Mouse (Mus musculus) retina, adult 2 months (tissue): ENCODE results near the gene Crmp1.

Source experiments
- DNase-seq: peaks from one replicate; pipeline ENCODE4 v3.0.0-alpha.2; 2012; ENCODE audit warnings: low read depth, low spot score

Crmp1 gene

GRCm38 (mm10) chr5:37296717-37297116 is 55.0 kb downstream of the Crmp1 start:
- no peak for DNase-seq

GRCm38 (mm10) chr5:37298370-37298769 is 56.6 kb downstream of the Crmp1 start:
- peak; percentile 8 for DNase-seq

GRCm38 (mm10) chr5:37310026-37310425 is 68.3 kb downstream of the Crmp1 start:
- no peak for DNase-seq

GRCm38 (mm10) chr5:37312980-37313722 is 71.4 kb downstream of the Crmp1 start:
- no peak for DNase-seq

- DNase-seq = no peak
Observed at GRCm38 (mm10) chr5:37318715-37319114, 77.0 kb downstream of the Crmp1 start.

- no peak for DNase-seq
Observed at GRCm38 (mm10) chr5:37320174-37320573, 78.4 kb downstream of the Crmp1 start.

- DNase-seq = no peak
Observed at GRCm38 (mm10) chr5:37320761-37321160, 79.0 kb downstream of the Crmp1 start.

DNA sequence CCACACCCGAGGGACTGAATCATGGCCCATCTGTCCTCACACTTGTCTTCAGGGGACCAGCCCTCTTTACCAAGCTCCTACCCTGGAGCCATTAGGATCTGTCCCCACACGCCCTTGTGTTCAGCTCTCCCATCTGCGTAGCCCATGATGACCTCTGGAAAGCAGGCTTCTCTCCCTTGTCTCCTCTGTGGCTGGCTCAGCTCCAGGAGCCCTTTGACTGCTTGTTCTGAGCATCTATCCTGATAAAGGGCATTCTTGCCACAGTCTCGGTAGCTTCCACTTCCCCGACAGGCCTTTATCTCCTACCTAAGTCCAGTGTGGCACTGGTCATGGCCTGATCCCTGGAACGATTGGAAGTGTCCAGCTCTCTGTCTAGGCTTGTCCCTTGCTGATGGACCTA is 84.9 kb downstream of the Crmp1 start:
- DNase-seq = no peak

DNA sequence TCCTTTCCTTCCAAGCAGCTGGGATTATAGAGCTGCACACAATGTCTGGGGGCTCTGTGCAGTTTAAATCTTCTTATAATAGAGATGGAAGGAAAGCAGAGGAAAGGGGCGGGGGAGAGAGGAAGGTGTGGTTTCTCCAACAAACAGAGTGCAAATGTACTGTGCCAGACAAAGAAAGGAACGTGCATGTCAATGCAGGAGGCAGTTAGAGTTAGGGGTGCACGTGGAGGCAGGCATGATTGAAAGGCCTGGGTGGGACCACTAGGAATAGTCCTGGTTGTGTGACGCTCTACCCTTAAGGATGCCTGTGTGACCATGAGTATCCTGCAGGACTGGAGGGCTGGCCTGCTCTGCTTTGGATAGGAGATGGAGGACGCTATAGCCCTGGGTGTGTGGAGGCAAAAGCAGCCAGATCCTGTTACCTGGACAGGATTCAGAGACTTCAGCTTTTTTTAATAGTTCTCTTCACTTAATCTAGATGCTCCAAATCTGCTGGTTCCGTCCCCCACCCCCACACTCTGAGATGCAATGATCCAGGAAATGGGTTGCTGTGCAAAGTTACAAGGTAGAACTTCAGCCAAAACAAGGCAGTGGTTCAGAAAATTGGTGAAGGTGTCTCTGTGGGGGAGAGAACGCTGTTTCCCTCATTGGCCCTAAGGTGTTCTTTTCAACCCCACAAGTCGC is 88.9 kb downstream of the Crmp1 start:
- DNase-seq = no peak

- no peak for DNase-seq
Observed at GRCm38 (mm10) chr5:37331133-37331505, 89.4 kb downstream of the Crmp1 start.

DNA sequence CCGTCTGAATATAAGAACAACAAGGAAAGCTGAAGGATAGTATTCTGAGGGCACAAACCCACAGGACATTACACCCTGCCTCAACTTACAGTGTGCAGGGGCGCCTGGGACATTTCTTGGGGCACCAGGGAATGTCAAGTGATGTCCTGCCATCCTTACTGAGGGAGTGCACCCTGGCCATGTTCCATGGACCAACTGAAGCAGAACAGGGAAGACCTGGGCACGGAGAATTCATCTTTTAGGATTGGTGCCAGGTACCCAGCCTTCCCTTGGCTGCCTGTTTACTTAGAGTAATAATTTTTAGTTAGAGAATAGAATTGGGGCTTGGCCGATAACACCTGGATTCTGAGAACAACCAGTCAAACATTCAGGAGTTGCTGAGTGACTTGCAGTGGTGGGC is 90.3 kb downstream of the Crmp1 start:
- no peak for DNase-seq

GRCm38 (mm10) chr5:37335061-37335460 is 93.3 kb downstream of the Crmp1 start:
- no peak for DNase-seq

- DNase-seq = no peak
Observed at GRCm38 (mm10) chr5:37336485-37337105, 94.9 kb downstream of the Crmp1 start, which contains the start of gene Evc. Gene Evc, minus strand, starts transcription at chr5:37336894.

DNA sequence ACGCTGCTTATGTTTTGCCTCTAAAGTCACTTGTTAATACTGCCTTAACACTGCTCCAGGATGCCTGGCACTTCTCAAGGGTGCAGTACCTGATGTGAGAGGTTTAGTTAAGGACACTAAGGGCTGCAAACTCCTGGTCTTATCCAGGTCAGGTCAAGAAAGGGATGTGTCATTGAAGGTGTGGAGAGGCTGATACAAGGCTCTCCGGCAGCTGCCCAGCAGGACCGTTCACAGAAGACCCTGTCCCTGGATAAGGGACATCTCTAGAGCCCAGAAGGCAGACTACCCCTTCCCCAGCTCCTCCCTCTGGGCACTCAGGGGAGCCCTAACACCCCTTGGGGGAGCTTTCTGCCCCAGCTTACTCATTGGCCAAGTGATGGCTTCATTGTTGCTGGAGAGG is 96.0 kb downstream of the Crmp1 start:
- DNase-seq = no peak

- no peak for DNase-seq
Observed at GRCm38 (mm10) chr5:37338288-37338687, 96.5 kb downstream of the Crmp1 start, which contains the start of gene Evc2. Gene Evc2, plus strand, starts transcription at chr5:37338499.
